Mouse (Mus musculus): ENCODE data around the gene Tbc1d12.

GRCm38 (mm10) chr19:38902501-38902900, 66.1 kb downstream of the Tbc1d12 start:
- TF ChIP-seq GATA1 (IDR thresholded peaks at IDR 0.05; ENCODE audit: borderline replicate concordance, low read length): no peak
- no peak for TF ChIP-seq FLI1 (IDR thresholded peaks at IDR 0.05; ENCODE audit: low read length)
